Mouse (Mus musculus) regulatory T cell (primary cell): Measurements from ENCODE around the gene Rad54l.

Experiments used
- in situ Hi-C: fragments of 300-600 bp; cut with MboI, MseI; formaldehyde crosslinking; loops from one replicate; pipeline ENCODE4 v1.15.1; 2025; ENCODE audit warnings: high pct_unique_total_duplicates

Rad54l gene

DNA sequence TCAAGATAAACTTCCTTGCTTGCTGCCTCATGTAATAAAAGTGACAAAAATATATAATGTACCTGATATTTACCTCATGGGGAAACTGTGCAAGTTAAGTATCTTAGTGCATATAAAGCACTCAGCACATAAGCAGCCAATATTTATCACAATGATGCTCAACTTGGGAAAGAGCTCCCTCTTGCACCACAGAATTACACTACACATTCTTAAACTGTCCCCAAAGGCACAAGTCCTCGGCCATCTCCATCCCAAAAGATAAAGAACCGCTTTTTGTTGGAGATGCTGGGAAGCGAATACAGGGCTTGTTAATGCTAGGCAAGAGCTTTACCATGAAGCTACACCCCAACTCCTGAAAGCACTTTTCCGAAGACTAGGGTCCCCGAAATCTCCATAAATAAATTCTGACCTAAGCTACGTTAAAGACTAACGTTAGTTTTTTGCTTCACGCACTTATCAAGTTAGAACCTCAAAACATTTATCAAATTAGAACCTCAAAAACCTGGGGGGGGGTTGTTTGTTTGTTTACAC lies 49.3 kb downstream of the Rad54l start:
- in situ Hi-C loops: no loop called here

DNA sequence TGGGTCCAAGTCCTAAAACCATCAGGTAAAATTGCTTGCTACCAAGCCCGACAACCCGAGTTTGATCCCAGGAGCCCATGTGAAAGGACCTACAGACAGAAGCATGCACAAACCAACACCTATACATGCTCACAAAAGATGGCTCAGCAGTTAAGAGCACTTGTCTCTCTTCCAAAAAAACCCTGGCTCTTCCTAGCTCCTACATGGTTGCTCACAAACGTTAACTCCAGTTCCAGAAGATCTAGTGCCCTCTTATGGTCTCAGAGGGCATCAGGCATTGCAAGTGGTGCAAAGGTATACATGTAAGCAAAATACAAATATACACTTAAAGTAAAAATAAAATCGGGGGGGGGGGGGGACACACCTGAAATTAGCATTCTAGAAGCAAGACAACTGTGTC lies 50.3 kb downstream of the Rad54l start:
- in situ Hi-C loops: no loop called here

DNA sequence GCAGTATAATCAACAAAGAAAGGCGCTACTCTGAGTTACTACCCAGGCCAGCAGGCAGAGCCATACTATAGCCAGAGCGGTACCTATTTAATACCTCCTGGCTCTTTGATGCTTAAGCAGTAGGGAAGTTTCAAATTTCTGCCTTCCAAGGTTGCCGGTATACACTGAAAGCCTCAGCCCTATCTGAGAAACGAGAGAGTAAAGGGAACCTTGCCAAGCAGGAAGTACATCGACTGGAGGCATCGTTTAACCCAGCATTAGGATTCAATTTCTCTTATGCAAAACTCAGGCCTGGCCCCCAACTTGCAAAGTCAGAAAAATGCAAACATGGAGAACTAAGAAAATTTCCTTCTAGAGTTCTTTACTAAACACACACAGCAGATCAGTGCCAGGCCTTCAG lies 53.4 kb downstream of the Rad54l start:
- in situ Hi-C loops: no loop called here

DNA sequence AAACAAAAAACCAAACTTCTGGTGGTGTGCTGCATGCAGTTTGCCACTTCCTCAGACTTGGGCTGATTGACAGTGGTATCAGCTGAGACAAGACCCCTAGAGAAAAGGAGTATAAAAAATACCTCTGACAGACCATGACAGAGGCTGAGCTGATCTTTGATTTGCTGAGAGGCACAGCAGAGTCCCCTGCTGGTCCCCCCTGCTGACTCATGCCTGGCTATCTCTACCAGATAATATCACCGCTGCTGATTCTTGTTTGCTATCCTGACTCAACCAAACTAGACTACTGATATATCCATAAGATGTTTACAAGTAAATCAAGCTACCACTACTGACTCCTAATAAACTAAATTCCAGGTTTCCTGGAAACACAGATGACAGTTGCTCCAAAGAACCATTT lies 59.6 kb downstream of the Rad54l start:
- in situ Hi-C loops: no loop called here

DNA sequence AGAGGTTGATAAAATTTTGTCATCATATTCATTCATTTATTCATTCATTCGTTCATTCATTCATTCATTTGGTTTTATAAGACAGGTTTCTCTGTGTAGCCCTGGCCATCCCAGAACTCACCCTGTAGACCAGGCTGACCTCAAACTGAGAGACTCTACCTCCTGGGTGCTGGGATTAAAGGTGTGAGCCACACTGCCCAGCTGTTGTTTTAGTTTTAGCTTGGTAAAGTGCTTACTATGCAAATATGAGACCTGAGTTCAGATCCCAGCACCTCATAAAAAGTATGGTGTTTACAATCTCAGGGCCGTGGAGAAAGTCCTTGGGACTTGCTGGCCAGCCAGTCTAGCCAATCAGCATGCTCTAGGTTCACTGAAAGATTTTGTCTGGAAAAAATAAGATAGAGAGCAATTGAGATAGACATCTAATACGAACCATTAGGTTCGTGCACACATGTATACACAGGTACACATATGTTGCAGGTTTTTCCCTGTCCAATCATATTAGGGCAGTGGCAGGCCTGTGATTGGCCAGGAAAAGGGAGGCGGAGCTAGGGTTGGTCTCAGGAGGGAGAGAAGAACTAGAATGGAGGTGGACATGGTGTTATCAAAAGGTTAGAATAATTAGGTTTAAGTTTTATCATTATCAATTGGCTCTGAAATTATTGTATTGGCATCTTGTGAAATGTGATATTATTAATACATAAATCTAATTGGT lies 64.3 kb downstream of the Rad54l start:
- in situ Hi-C loops: no loop called here

DNA sequence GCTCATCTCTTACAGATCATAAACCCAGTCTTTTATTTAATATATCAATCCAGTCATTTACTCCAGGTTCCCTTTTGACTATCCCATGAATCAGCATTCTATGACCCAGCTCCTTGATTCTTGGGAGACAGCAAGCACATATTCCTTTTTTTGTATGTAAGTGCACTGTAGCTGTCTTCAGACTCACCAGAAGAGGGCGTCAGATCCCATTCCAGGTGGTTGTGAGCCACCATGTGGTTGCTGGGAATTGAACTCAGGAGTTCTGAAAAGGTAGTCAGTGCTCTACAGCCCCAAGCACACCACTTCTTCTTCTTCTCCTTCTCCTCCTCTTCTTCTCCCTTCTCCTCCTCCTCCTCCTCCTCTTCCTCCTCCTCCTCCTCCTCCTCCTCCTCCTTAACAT lies 65.9 kb downstream of the Rad54l start:
- in situ Hi-C loops: no loop called here

DNA sequence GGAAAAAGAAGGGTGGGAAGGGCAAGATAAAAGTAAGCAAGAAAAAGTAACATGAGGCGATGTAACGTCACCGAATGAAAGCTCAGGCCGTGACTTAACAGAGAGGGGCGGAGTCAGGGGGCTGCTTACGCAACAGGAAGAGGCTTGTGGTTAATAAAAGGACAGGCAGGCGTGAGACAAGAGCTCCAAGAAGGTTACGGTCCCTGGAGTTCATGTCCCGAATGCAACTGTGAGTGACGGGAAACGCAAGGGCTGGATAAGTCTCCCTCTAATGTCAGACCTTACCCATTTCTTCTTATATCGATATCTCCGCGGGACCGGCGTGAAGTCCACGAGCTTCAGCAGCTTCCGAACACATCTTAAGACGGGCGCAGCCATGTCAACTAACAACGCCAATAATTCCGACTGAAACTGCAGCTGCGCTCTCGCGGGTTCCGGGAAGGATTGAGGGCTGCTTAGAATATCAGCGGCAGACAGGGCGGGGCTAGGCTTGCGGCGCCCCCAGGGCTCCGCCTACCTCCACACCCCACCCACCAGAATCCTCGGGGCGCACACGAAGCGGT lies 70.0 kb downstream of the Rad54l start, which contains the start of gene Nsun4:
Gene Nsun4, minus strand, starts transcription at position 478 of the 563 bp plus-strand sequence.
- in situ Hi-C loops: loop anchor here (5.0 kb wide), 1 partner anchor 41 kb away; no protein-coding TSS in a partner anchor

DNA sequence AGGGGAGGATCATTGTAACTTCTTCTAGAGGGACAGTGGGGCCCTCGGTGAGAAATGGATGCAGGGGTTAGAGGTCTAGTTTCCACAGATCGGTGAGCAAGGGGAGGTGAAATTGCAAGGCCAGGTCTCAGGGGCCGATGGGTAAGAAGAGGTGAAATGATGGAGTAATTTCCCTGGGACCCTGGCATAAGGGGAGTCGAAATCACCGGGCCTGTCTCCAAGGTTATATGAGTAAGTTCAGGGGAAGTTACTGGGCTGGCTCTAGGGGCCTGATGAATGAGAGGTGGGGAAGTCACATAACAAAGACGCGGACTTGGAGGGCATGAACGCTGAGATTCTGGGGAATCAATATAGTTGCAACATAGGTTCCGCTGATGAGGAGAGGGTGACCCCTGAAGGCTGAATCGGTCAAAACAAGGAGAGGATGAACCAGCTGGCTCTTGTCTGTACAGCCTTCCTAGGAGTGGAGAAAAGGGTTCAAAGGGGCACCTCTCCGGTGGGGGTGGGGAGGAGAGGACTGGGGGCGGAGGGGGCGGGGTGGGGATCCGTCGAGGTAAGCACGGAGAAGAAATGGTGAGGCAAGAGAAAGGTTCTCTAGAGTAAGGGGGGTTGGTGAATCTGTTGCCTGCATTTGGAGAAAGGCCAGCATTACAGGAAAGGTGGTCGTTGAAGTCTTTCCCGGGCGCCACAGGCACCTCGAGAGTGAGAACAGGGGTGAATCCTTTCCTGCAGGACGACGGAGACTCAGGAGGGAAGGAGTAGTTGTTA lies 70.8 kb downstream of the Rad54l start:
- in situ Hi-C loops: loop anchor here (5.0 kb wide), 1 partner anchor 40 kb away; no protein-coding TSS in a partner anchor

DNA sequence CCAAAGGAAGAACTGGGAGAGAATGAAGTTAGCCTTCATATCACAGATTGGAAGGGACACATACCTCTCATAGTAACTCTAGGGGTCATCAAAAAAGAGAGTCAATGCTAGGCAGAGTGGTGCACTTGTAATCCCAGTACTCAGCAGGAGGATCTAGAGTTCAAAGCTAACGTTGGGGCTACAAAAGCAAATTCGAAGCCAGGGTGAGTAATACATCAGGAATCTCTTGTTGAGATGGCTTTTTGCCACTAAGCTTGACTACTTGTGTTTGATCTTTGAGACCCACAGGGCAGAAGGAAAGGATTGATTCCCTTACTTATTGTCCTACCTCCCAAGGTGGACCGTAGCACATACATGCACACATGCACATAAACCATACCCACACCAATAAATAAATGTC lies 74.3 kb downstream of the Rad54l start:
- in situ Hi-C loops: no loop called here

DNA sequence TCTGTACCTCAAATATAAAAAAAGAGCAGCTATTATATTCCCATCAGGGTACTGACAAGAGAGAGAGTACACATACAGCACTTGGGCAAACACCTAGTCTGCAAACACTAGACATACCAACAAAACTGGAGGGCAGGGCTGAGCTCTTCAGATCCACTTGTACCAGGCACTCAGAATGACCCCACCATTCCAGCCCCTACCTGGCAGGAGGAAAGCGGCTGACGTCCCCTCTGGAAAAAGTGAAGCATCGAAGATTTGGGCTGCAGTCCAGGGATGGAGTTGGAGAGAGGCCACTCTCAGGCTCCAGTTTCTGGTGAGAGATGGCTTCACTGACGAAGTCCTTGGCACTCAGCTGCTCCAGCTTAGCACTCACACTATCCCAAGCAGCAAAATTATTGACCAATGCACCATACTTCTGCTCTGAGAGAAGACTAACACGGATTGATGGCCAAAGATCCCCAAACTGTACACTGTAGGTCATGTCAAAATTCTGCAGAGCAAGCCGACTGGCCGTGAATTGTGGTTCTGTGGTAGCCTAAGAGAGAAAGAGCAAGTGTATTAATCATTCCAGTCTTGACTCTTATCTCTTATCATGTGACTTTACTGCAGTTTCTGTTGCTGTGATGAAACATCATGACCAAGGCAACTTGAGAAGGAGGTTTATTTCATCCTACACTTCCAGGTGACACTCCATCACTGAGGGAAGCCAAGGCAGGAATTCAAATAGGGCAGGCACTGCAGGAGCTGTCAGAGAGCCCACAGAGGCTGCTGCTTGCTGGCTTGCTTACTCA lies 75.2 kb downstream of the Rad54l start:
- in situ Hi-C loops: no loop called here

DNA sequence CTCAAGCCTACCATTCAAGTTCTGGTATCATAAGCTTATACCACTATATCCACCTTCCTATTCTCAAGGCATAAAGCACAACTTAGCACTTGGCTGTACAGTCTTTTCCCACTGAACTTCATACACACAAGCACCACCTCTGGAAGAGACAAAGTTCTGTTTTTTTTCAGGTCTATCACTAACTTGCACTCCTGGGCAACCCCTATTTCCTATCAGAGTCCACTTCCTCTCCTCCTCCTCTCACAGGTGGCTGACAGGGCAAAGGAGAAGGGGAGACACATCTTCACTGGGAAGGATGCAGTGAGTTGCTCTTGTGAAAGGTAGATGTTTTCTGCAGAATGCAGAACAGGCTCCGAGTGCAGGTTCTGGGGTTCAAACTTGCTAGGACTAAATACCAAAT lies 75.8 kb downstream of the Rad54l start:
- in situ Hi-C loops: no loop called here

DNA sequence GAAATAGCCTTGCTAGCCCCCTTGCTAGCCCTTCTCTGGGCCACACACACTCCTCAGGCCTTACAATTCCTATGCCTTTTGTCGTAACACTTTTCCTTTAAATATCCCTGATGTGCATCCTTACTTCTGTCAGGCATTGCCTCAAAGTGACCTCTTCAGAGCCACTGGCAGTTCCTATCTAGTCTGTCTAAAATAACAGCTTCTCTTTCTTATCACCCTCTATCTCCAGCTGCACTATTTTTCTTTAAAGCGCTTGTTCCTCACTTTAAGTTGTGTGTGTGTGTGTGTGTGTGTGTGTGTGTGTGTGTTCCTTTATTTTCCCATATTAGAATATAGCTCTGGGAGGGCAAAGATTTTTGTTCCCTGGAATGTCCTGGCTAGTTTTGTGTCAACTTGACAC lies 76.9 kb downstream of the Rad54l start:
- in situ Hi-C loops: no loop called here
